Mouse (Mus musculus) liver, embryonic 14.5 days (tissue): ENCODE data around the gene Wt1. TPM values are rescaled to one million over a fixed set of nuclear protein-coding genes. Genes with fewer than 3 reads are reported as not detected.
A peak's percentile ranks its signal among the peaks of the same experiment; 100 is the strongest.

ENCODE experiments used
- ATAC-seq: fragments of 200-750 bp; cut with Nextera tagmentation; 2 replicates; pipeline ENCODE4 v1.8.0; 2017; ENCODE audit warnings: moderate number of reproducible peaks, mild to moderate bottlenecking, moderate library complexity; ENCODE audit not compliant: insufficient read depth
- DNase-seq, 3 experiments: peaks; one replicate each; pipeline ENCODE4 v3.0.0-alpha.2; 2012 to 2013; ENCODE audit warnings: low read depth in 3 of 3, low spot score in 3 of 3
- H3K27ac ChIP-seq: fragments of 300-500 bp; sonication (generic); 2 replicates; pipeline ENCODE4 v1.5.1; 2014; ENCODE audit warnings: moderate library complexity, mild to moderate bottlenecking, control low read depth, inconsistent platforms
- H3K27me3 ChIP-seq: fragments of 300-500 bp; sonication (generic); 2 replicates; pipeline ENCODE4 v1.6.1; 2014; ENCODE audit warnings: mild to moderate bottlenecking, low read length, moderate library complexity; ENCODE audit not compliant: control insufficient read depth, insufficient read depth
- H3K36me3 ChIP-seq: fragments of 300-500 bp; sonication (generic); replicated peaks from 2 replicates; pipeline ENCODE4 v1.6.1; 2014; ENCODE audit warnings: low read depth; ENCODE audit not compliant: control insufficient read depth, insufficient read depth
- H3K4me1 ChIP-seq, 2 experiments: fragments of 200-500 bp in 1 of 2; fragments of 300-500 bp in 1 of 2; sonication (generic) in 1 of 2; replicated peaks; 2 replicates each; pipeline ENCODE4 v1.6.1; 2012 to 2014; ENCODE audit warnings: antibody characterized with exemption in 1 of 2, inconsistent platforms in 1 of 2, low read length in 1 of 2; ENCODE audit not compliant: control insufficient read depth in 2 of 2, insufficient read depth in 2 of 2
- H3K4me2 ChIP-seq: fragments of 300-500 bp; sonication (generic); 2 replicates; pipeline ENCODE4 v1.6.1; 2014; ENCODE audit warnings: low read depth, mild to moderate bottlenecking, control low read depth, moderate library complexity
- H3K4me3 ChIP-seq, 2 experiments: fragments of 200-500 bp in 1 of 2; fragments of 300-500 bp in 1 of 2; sonication (generic) in 1 of 2; 2 replicates each; pipeline ENCODE4 v1.5.1; 2012 to 2014; ENCODE audit warnings: low read depth in 2 of 2, low read length in 2 of 2, mild to moderate bottlenecking in 2 of 2, control low read depth in 1 of 2, inconsistent platforms in 1 of 2, moderate library complexity in 1 of 2; ENCODE audit not compliant: insufficient read depth in 1 of 2
- H3K9ac ChIP-seq: fragments of 300-500 bp; sonication (generic); replicated peaks from 2 replicates; pipeline ENCODE4 v1.6.1; 2014; ENCODE audit warnings: mild to moderate bottlenecking, control low read depth, moderate library complexity
- H3K9me3 ChIP-seq: fragments of 300-500 bp; sonication (generic); 2 replicates; pipeline ENCODE4 v1.6.1; 2016; ENCODE audit warnings: low read length, mixed read lengths; ENCODE audit not compliant: control insufficient read depth
- CTCF ChIP-seq: IDR thresholded peaks from 2 replicates; pipeline ENCODE4 v1.5.1; 2016; ENCODE audit warnings: antibody characterized with exemption, low read depth, control low read depth
- EP300 ChIP-seq: IDR thresholded peaks from 2 replicates; pipeline ENCODE4 v1.6.1; 2016; ENCODE audit warnings: antibody characterized with exemption, low read depth
- WGBS: fragments of 180-500 bp; shearing (Covaris S2); extraction: QIAGEN DNeasy Blood & Tissue Kit; methylation state at CpG from one replicate; pipeline ENCODE4 v1.1.7; 2014; ENCODE audit not compliant: insufficient replicate concordance; 5-methylcytosine and 5-hydroxymethylcytosine counted together
- polyA plus RNA-seq, 2 experiments: library from polyadenylated mRNA; depleted of rRNA in 1 of 2; stranded (reverse) in 1 of 2; unstranded in 1 of 2; fragments of >200 nt; fragmentation: Nextera tagmentation in 1 of 2; extraction: Ambion mirVana in 1 of 2; gene quantifications; 2 replicates each; pipeline versions ENCODE4 v1.2.1 to v1.2.3; 2012 to 2014

Wt1 gene
- polyA plus RNA-seq, 2 experiments = 0.77 to 0.96 TPM

DNA sequence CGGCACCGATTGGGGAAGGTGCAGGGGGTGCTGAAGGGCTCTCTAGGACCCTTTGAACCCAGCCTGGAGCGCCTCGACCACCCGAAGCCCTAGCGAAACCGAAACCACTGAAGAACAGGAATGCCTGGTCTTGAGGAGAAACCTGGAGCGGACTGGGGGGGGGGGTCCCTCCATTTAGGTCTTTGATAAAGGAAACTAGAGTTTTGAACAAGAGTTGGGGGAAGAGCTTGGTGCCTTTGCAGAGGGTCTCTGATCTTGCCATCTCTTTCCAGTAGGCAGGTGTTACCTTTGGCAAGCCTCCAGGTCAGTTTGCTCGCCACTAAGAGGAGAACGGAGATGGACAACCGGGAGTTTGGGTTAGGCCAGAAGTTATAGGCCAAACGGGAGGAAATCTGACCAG is 2.2 kb downstream of the Wt1 start:
- peaks cover 99% of the 10 kb centered on the region for H3K27me3 ChIP-seq
- no peak for ATAC-seq
- H3K4me1 ChIP-seq = no peaks in the 10 kb centered on the region
- no peak overlapping the region for H3K27ac ChIP-seq
- WGBS = 5% methylated on average over 12 of the region's 12 CpGs
- no peak for DNase-seq
- no peak overlapping the region; the same call in 1 of the 2 replicates for H3K4me2 ChIP-seq
- H3K9ac ChIP-seq = no peak overlapping the region
- TF ChIP-seq EP300 (no peak), CTCF (no peak)
- peak overlapping the region; percentile 4 to 37; a peak in 2 of 4 replicates for H3K4me3 ChIP-seq
- no peaks in the 10 kb centered on the region for H3K9me3 ChIP-seq
- no peaks in the 10 kb centered on the region for H3K36me3 ChIP-seq

DNA sequence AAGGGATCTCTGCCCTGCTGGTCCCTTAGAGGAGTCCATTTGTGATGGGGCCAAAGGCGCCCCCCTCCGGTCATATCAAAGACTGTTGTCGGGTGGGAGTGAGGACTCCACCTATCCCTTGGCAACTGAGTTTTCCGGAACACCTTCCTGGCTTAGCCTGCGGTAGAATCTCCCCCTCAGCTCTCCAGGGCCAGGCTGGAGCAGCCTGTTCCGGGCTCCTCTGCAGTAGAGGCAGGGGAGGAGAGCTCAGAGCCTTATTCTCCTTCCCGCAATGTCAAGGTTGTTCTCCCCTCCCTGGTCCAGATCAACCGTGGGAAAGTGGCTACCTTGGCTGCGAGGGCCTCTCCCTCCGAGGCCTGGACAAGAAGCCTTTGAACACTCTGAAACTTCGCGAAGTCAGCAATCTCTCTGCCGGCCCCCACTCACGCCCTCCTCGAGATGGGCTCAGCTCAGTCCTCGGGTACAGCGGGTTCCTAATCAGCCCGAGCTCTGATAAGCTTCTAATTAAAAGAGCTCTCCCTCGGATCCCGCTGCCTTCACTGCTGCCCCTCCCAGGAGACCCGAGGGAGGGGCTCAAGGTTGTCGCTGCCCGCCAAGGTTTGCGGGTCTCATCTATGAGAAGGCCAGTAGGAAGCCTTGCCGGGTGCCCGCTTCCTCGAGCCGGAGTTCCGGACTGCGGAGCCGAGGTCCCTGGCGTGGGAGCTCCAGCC is 4.2 kb downstream of the Wt1 start:
- 2% methylated on average over 32 of the region's 32 CpGs for WGBS
- peaks cover 99% of the 10 kb centered on the region for H3K27me3 ChIP-seq
- DNase-seq (no peak), ATAC-seq (no peak)
- no peak overlapping the region for H3K9ac ChIP-seq
- H3K27ac ChIP-seq = no peak overlapping the region
- no peak overlapping the region for H3K4me2 ChIP-seq
- H3K4me3 ChIP-seq = no peak overlapping the region; a peak in 1 of 4 replicates
- TF ChIP-seq EP300 (no peak), CTCF (peak; percentile 20; the same call in 1 of the 2 replicates)
- H3K4me1 ChIP-seq = no peaks in the 10 kb centered on the region
- H3K36me3 ChIP-seq = no peaks in the 10 kb centered on the region
- no peaks in the 10 kb centered on the region for H3K9me3 ChIP-seq

DNA sequence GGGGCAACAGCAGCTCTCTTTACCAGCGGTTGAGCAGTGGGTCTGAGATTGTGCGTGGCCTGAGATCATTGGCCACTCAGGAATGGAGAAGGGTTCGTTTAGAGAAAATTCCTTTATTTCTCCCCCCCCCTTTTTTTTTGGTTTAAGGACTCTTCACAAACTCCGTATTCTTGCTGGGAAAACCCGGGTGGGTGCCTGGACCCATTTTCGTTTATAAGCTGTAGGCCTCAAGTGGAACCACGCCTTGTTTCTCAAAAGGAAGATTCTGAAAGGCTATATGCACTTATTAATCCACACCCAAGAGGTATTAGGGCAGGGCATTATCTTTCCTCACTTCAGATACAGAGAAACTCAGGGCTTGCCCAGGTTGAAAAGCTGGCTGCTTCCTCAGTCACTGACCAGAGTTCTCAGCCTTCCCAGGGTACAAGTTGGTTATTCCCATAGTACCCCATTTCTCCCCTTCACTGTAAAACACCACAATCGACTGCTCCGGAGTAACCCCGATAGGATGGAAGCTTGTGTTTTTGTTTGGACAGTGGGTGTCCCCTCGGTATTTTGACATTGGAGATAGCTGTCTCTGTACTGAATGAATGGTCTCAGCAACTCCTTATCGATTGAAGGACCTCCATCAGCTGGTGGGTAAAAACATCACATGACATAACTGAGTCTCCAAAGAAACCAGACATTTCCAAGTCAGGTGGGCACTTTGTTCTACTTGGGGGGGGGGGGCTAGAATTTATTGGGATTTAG is 4.9 kb downstream of the Wt1 start:
- no peaks in the 10 kb centered on the region for H3K36me3 ChIP-seq
- H3K27ac ChIP-seq = no peak overlapping the region
- H3K4me1 ChIP-seq = no peaks in the 10 kb centered on the region
- H3K9me3 ChIP-seq = no peaks in the 10 kb centered on the region
- ATAC-seq (no peak), DNase-seq (no peak)
- 7% methylated on average over 12 of the region's 12 CpGs for WGBS
- H3K4me2 ChIP-seq = no peak overlapping the region
- TF ChIP-seq CTCF (no peak), EP300 (no peak)
- peaks cover 92% of the 10 kb centered on the region for H3K27me3 ChIP-seq
- no peak overlapping the region for H3K9ac ChIP-seq
- H3K4me3 ChIP-seq = no peak overlapping the region

DNA sequence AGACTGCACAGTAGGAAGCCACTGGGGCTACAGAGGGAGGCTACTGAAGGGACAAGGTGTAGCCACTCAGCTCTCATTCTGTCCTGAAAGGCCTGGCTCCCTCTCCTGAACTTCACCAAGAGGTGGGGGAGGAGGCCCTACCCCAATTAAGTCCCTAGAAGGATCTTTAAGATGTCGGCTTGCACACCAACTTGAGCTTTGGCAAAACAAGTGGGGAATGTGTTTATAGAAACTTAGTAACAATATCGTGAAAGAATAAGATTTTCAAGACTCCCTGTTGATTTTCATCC is 5.4 kb downstream of the Wt1 start:
- Histone ChIP-seq H3K27ac (no peak overlapping the region), H3K27me3 (peaks cover 87% of the 10 kb centered on the region), H3K4me2 (no peak overlapping the region), H3K4me1 (no peaks in the 10 kb centered on the region), H3K36me3 (no peaks in the 10 kb centered on the region), H3K4me3 (no peak overlapping the region), H3K9ac (no peak overlapping the region), H3K9me3 (no peaks in the 10 kb centered on the region)
- TF ChIP-seq CTCF = no peak
- no peak for TF ChIP-seq EP300
- WGBS = 6% methylated on average over 2 of the region's 2 CpGs
- ATAC-seq = no peak
- DNase-seq = no peak

DNA sequence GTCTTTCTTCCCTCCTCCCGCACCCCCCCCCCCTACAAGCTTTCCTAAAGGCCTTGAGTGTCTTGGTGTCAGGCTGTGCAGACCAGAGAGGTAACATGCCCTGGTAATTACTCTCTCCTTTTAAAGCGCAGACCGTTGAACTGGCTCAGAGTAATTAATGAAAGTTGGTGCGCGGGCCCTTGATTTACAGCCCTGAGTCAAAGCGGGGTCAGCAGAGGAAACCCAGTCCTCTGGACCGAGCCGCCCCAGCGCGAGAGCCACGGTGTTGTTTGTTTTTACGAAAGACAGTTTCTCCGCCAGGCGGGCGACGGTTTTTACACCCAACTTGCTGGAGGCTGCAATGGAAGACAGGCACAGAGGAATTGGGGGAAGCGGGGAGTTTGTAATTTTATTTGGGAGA is 6.0 kb downstream of the Wt1 start:
- no peaks in the 10 kb centered on the region for H3K9me3 ChIP-seq
- 4% methylated on average over 17 of the region's 17 CpGs for WGBS
- H3K9ac ChIP-seq = no peak overlapping the region
- H3K4me2 ChIP-seq = no peak overlapping the region
- H3K27ac ChIP-seq = no peak overlapping the region
- no peaks in the 10 kb centered on the region for H3K36me3 ChIP-seq
- no peaks in the 10 kb centered on the region for H3K4me1 ChIP-seq
- TF ChIP-seq EP300 (no peak), CTCF (no peak)
- no peak overlapping the region for H3K4me3 ChIP-seq
- H3K27me3 ChIP-seq = peaks cover 82% of the 10 kb centered on the region
- DNase-seq (no peak), ATAC-seq (no peak)
